In genomic region chr2:152104711-152105317, GRCm38 (mm10) we compare ENCODE assay signal across 8 mouse cellular contexts. TPM values are rescaled to one million over a fixed set of nuclear protein-coding genes. Genes with fewer than 3 reads are reported as not detected.
A peak's percentile ranks its signal among the peaks of the same experiment; 100 is the strongest.
DNase-seq lines count a peak whose midpoint lies in the region; ATAC-seq and TF ChIP-seq lines count a peak whose summit lies in the region.

No protein-coding gene starts in this region.

- H3K4me3 ChIP-seq in heart, embryonic 11.5 days (ENCODE audit: low read depth, low read length), result peak overlapping the region; percentile 73
- H3K4me3 ChIP-seq in forebrain, postnatal 0 days (ENCODE audit: low read depth, low read length), result peak overlapping the region; percentile 65
- peak overlapping the region; percentile 74 for H3K4me3 ChIP-seq in liver, adult 2 months (ENCODE audit: insufficient read depth, low read depth, low read length)
- H3K4me3 ChIP-seq in olfactory bulb, adult 2 months (ENCODE audit: insufficient read depth, low read depth, low read length), result peak overlapping the region; percentile 58

- TF ChIP-seq POLR2A in liver, adult 2 months (IDR thresholded peaks at IDR 0.05; ENCODE audit: extremely low read depth, insufficient read depth, low read length), result no peak
- no peak for TF ChIP-seq POLR2A in olfactory bulb, adult 2 months (IDR thresholded peaks at IDR 0.05; ENCODE audit: insufficient read depth, low read depth, low read length)

- intact Hi-C loops in heart, postnatal 14 days (cut with DNase I), result loop anchor here (5.0 kb wide), 2 partner anchors 237 to 262 kb away; partner anchors contain the start of gene Trib3

- H3K27ac ChIP-seq in heart, embryonic 11.5 days (ENCODE audit: low read depth, low read length), result peak overlapping the region; percentile 70
- no peak overlapping the region for H3K27ac ChIP-seq in forebrain, postnatal 0 days (ENCODE audit: low read depth, low read length)
- H3K27ac ChIP-seq in liver, adult 2 months (replicated peaks; ENCODE audit: insufficient read depth, low read depth, low read length), result peak overlapping the region; percentile 87
- H3K27ac ChIP-seq in olfactory bulb, adult 2 months (ENCODE audit: insufficient read depth, low read depth, low read length), result peak overlapping the region; percentile 90

- no peak for DNase-seq in heart, postnatal 14 days
- DNase-seq in MEL-GATA-1-ER (ENCODE audit: extremely low read depth, low read depth), result peak; percentile 24
- DNase-seq in forebrain, postnatal 0 days, result no peak
- peak; percentile 26 for DNase-seq in liver, adult 2 months (ENCODE audit: extremely low read depth, low read depth, low spot score)
- DNase-seq in gastrocnemius, adult 8-10 months (ENCODE audit: low spot score in 2 of 2), result no peak
- DNase-seq in right cerebral cortex, adult 2 months (ENCODE audit: low spot score in 2 of 2), result no peak

- H3K36me3 ChIP-seq in heart, embryonic 11.5 days (ENCODE audit: control insufficient read depth, insufficient read depth, low read length), result no peaks in the 10 kb centered on the region
- H3K36me3 ChIP-seq in forebrain, postnatal 0 days (ENCODE audit: insufficient read depth), result peaks cover 2% of the 10 kb centered on the region; the same call in 1 of the 2 replicates
- no peaks in the 10 kb centered on the region; the same call in 1 of the 2 replicates for H3K36me3 ChIP-seq in liver, adult 2 months (ENCODE audit: control insufficient read depth, insufficient read depth, low read length)

- peaks cover 11% of the 10 kb centered on the region; the same call in 1 of the 2 replicates for H3K27me3 ChIP-seq in heart, embryonic 11.5 days (ENCODE audit: control insufficient read depth, insufficient read depth, low read length)
- H3K27me3 ChIP-seq in forebrain, postnatal 0 days (ENCODE audit: insufficient read depth, low read length), result no peaks in the 10 kb centered on the region
- no peaks in the 10 kb centered on the region; the same call in 1 of the 2 replicates for H3K27me3 ChIP-seq in liver, adult 2 months (ENCODE audit: control insufficient read depth, insufficient read depth, low read length)

- H3K4me2 ChIP-seq in heart, embryonic 11.5 days, result peak overlapping the region; percentile 88
- H3K4me2 ChIP-seq in forebrain, postnatal 0 days (ENCODE audit: low read depth), result peak overlapping the region; percentile 93

- no peak for TF ChIP-seq CTCF in forebrain, postnatal 0 days (IDR thresholded peaks at IDR 0.05; ENCODE audit: low read depth)
- no peak for TF ChIP-seq CTCF in liver, adult 2 months (IDR thresholded peaks at IDR 0.05; ENCODE audit: low read depth, low read length)
- TF ChIP-seq CTCF in olfactory bulb, adult 2 months (IDR thresholded peaks at IDR 0.05; ENCODE audit: insufficient read depth, low read depth, low read length), result no peak

- no peaks in the 10 kb centered on the region for H3K9me3 ChIP-seq in heart, embryonic 11.5 days (replicated peaks; ENCODE audit: control insufficient read depth, low read length)
- H3K9me3 ChIP-seq in forebrain, postnatal 0 days (ENCODE audit: low read length), result no peaks in the 10 kb centered on the region

- peak overlapping the region; percentile 84 for H3K9ac ChIP-seq in heart, embryonic 11.5 days (ENCODE audit: low read depth, low read length)
- peak overlapping the region; percentile 84 for H3K9ac ChIP-seq in forebrain, postnatal 0 days
- peak overlapping the region; percentile 94 for H3K9ac ChIP-seq in liver, adult 2 months (ENCODE audit: low read depth, low read length)

- H3K79me2 ChIP-seq in liver, adult 2 months (ENCODE audit: control insufficient read depth, insufficient read depth, low read length), result no peaks in the 10 kb centered on the region; the same call in 1 of the 2 replicates

- no peaks in the 10 kb centered on the region for H3K4me1 ChIP-seq in heart, embryonic 11.5 days (ENCODE audit: control insufficient read depth, insufficient read depth, low read length)
- H3K4me1 ChIP-seq in forebrain, postnatal 0 days (ENCODE audit: insufficient read depth), result peaks cover 3% of the 10 kb centered on the region; the same call in 1 of the 2 replicates
- peaks cover 12% of the 10 kb centered on the region for H3K4me1 ChIP-seq in liver, adult 2 months (ENCODE audit: control insufficient read depth, insufficient read depth, low read length)
- H3K4me1 ChIP-seq in olfactory bulb, adult 2 months (ENCODE audit: control insufficient read depth, insufficient read depth, low read length), result peaks cover 30% of the 10 kb centered on the region

- WGBS in heart, embryonic 11.5 days (ENCODE audit: insufficient replicate concordance), result 20% methylated on average over 17 of the region's 17 CpGs
- 18% methylated on average over 17 of the region's 17 CpGs for WGBS in forebrain, postnatal 0 days
- WGBS in liver, adult 2 months, result 24% methylated on average over 17 of the region's 17 CpGs
- 16% methylated on average over 17 of the region's 17 CpGs for WGBS in olfactory bulb, adult 2 months

- peak; percentile 56 for ATAC-seq in heart, embryonic 11.5 days (replicated peaks; ENCODE audit: insufficient number of reproducible peaks, low FRiP score, low TSS enrichment)
- ATAC-seq in forebrain, postnatal 0 days, result no peak

RNA-seq across cellular contexts. Expression of gene Srxn1, which starts 0.5 kb away (rescaled TPM):
- 8.1 and 8.8 TPM in 2 replicates for polyA plus RNA-seq in heart, embryonic 11.5 days (2014; fragmentation: Nextera tagmentation; extraction: Ambion mirVana)
- 10 to 100 TPM in 1 of 2 experiments, 1 to 10 TPM in 1; 9.8 to 11.9 TPM for total RNA-seq in heart, postnatal 14 days (2021)
- 18.4 and 27.3 TPM in 2 replicates for total RNA-seq in forebrain, postnatal 0 days (2014; rRNA removed)
- polyA plus RNA-seq in forebrain, postnatal 0 days (2015; fragmentation: Nextera tagmentation; extraction: Ambion mirVana), result 11.9 and 16.4 TPM in 2 replicates
- total RNA-seq in liver, adult 2 months (2014; rRNA removed), result 24.0 and 30.7 TPM in 2 replicates
- 87.2 and 89.1 TPM in 2 replicates for polyA plus RNA-seq in liver, adult 2 months (2012; rRNA removed)
- not detected in 2 replicates for polyA plus RNA-seq in olfactory bulb, adult 2 months (2012; ENCODE audit: insufficient read depth, insufficient read length, low replicate concordance, missing spikeins)
- 10 to 100 TPM; 15.2 to 67.0 (median 22.7) TPM for total RNA-seq in gastrocnemius, adult 8-10 months (2022)

RNA-seq across cellular contexts. Expression of gene Scrt2, which starts 23.5 kb away (rescaled TPM):
- polyA plus RNA-seq in heart, embryonic 11.5 days (2014; fragmentation: Nextera tagmentation; extraction: Ambion mirVana), result 0.06 and 0.11 TPM in 2 replicates
- total RNA-seq in heart, postnatal 14 days (2021), result not detected
- 7.4 and 8.5 TPM in 2 replicates for total RNA-seq in forebrain, postnatal 0 days (2014; rRNA removed)
- 3.7 and 4.3 TPM in 2 replicates for polyA plus RNA-seq in forebrain, postnatal 0 days (2015; fragmentation: Nextera tagmentation; extraction: Ambion mirVana)
- total RNA-seq in liver, adult 2 months (2014; rRNA removed), result not detected in 2 replicates
- polyA plus RNA-seq in liver, adult 2 months (2012; rRNA removed), result not detected in 2 replicates
- not detected in 2 replicates for polyA plus RNA-seq in olfactory bulb, adult 2 months (2012; ENCODE audit: insufficient read depth, insufficient read length, low replicate concordance, missing spikeins)
- total RNA-seq in gastrocnemius, adult 8-10 months (2022), result not detected

RNA-seq across cellular contexts. Expression of gene Tcf15, which starts 38.5 kb away (rescaled TPM):
- 3.2 and 3.3 TPM in 2 replicates for polyA plus RNA-seq in heart, embryonic 11.5 days (2014; fragmentation: Nextera tagmentation; extraction: Ambion mirVana)
- 10 to 100 TPM; 40.0 to 43.0 TPM for total RNA-seq in heart, postnatal 14 days (2021)
- total RNA-seq in forebrain, postnatal 0 days (2014; rRNA removed), result 1.6 TPM in 1 of 2 replicates, not detected in the other
- 0.69 and 1.1 TPM in 2 replicates for polyA plus RNA-seq in forebrain, postnatal 0 days (2015; fragmentation: Nextera tagmentation; extraction: Ambion mirVana)
- not detected in 2 replicates for total RNA-seq in liver, adult 2 months (2014; rRNA removed)
- polyA plus RNA-seq in liver, adult 2 months (2012; rRNA removed), result not detected in 2 replicates
- polyA plus RNA-seq in olfactory bulb, adult 2 months (2012; ENCODE audit: insufficient read depth, insufficient read length, low replicate concordance, missing spikeins), result not detected in 2 replicates
- total RNA-seq in gastrocnemius, adult 8-10 months (2022), result 10 to 100 TPM in 3 of 4 experiments, 1 to 10 TPM in 1; 7.4 to 14.4 (median 10.5) TPM

Comparison
In these comparisons a context has a peak if more than half of its experiments do, and no peak if none do; other contexts are left out.
1. DNase-seq: peak in MEL-GATA-1-ER (single experiment) and liver, adult 2 months (single experiment); none in heart, postnatal 14 days (0 of 2), forebrain, postnatal 0 days (single experiment), gastrocnemius, adult 8-10 months (0 of 2) and right cerebral cortex, adult 2 months (0 of 2).
2. Peak in every context shown above with its lines, with median percentiles within 50 percentile points of each other: H3K4me3 ChIP-seq and H3K9ac ChIP-seq.